Mouse (Mus musculus): ENCODE data around the gene Tmem199. TPM values are rescaled to one million over a fixed set of nuclear protein-coding genes. Genes with fewer than 3 reads are reported as not detected.
A peak's percentile ranks its signal among the peaks of the same experiment; 100 is the strongest.

Tmem199 gene
- polyA plus RNA-seq, 1 experiment from 2014 or later, result 43.1 TPM

DNA sequence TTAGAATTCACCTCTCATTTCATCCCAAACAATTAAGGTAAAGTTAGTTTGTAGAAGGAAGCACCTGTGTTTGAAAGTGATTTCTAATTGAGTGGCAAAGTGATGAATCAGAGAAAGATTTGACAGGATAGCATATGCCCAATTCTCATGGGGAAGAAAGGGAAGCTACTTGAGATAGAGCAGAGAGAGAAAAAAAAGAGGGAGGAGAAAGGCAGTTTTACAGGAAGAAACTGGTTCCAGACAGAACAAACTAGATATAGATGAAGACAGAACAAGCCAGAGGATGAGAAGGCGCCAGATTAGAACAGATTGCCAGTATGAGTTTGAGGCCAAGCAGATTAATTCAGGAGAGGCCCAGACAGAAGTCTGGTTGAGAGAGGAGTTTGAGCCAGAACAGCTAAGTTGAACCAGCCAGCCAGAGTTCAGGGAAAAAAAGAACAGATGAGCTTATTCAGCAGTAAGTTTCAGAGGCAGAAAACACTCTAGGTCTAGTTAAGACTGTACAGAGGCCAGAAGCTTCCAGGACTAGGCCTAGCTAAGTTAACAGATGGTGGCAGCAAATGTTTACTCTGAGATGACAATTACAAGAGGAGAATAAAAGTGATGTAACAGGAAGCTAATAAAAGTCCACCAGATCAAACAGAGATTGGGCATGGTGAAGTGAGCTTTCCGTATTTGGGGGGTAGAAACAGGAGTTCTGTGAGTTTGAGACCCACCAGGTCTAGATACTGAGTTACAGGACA is 35.9 kb upstream of the Tmem199 start:
- H3K36me3 ChIP-seq (ENCODE audit: control insufficient read depth, insufficient read depth, low read length), result no peaks in the 10 kb centered on the region
- no peaks in the 10 kb centered on the region; the same call in 1 of the 2 replicates for H3K9me3 ChIP-seq (replicated peaks; ENCODE audit: control insufficient read depth, low read length)
- H3K4me1 ChIP-seq (ENCODE audit: control insufficient read depth, insufficient read depth, low read length), result peaks cover 15% of the 10 kb centered on the region
- H3K9ac ChIP-seq (ENCODE audit: low read length), result no peak overlapping the region
- 83% methylated on average over 2 of the region's 2 CpGs for WGBS
- no peak overlapping the region for H3K4me2 ChIP-seq (ENCODE audit: low read depth, low read length)
- no peak overlapping the region for H3K4me3 ChIP-seq (replicated peaks; ENCODE audit: low read length)
- no peak overlapping the region for H3K27ac ChIP-seq (ENCODE audit: low read length)
- ATAC-seq (ENCODE audit: insufficient read depth, low FRiP score), result no peak
- H3K27me3 ChIP-seq (ENCODE audit: control insufficient read depth, insufficient read depth, low read length), result no peaks in the 10 kb centered on the region

DNA sequence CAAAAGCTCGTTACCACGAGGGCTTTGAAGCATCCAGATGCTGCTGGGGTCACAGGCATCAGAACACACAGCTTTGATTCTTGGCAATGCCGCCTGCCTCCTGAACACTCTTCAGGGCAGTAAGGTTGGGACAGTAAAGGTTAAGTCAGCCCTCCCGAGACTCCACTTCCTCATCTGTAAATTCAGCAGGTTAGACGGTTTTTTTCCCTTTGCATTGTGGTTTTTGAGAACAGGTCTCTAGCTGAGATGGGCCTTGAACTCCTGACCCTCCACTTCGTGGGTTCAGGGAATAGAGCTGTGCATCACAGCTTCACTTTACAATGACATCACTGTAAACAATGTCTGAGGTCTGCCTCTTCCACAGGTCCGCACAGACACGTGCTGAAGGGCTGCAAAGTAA is 33.2 kb upstream of the Tmem199 start:
- ATAC-seq (ENCODE audit: insufficient read depth, low FRiP score), result no peak
- whole genome bisulfite sequencing, result 49% methylated on average over 8 of the region's 8 CpGs

DNA sequence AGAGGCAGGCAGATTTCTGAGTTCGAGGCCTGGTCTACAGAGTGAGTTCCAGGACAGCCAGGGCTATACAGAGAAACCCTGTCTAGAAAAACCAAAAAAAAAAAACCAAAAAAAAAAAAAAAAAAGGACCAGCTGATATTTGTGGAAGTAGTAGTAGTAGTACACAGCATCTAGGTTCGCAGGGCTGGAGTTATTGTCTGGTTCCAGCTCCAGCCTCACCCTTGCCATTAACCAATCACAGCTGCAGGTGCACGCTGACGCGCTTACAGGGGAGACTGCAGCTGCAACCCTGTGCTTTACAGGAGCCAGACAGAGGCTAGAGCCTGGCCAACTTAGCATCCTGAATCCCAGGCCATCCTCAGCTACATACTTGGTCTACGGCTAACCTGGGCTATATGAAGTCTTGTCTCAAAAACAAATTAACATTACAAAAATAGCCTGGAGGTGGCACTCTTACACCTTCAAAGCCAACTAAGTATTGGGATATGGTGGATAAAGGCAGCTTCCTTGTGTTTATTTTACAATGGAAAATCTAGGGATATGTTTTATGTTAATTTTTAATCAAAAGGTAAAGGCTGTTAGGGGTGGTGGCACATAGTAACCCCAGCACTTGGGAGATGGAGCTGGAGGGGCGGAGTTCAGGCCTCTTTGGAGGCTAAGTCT is 32.6 kb upstream of the Tmem199 start:
- ATAC-seq (ENCODE audit: insufficient read depth, low FRiP score), result no peak
- Histone ChIP-seq H3K27me3 (ENCODE audit: control insufficient read depth, insufficient read depth, low read length) (no peaks in the 10 kb centered on the region), H3K4me2 (ENCODE audit: low read depth, low read length) (no peak overlapping the region), H3K36me3 (ENCODE audit: control insufficient read depth, insufficient read depth, low read length) (peaks cover 15% of the 10 kb centered on the region), H3K9ac (ENCODE audit: low read length) (no peak overlapping the region), H3K4me3 (replicated peaks; ENCODE audit: low read length) (no peak overlapping the region), H3K4me1 (ENCODE audit: control insufficient read depth, insufficient read depth, low read length) (peaks cover 8% of the 10 kb centered on the region), H3K9me3 (replicated peaks; ENCODE audit: control insufficient read depth, low read length) (no peaks in the 10 kb centered on the region), H3K27ac (ENCODE audit: low read length) (no peak overlapping the region)
- WGBS, result 92% methylated on average over 7 of the region's 7 CpGs

More for the DNA sequence above, 33.2 kb upstream of the Tmem199 start:
- Histone ChIP-seq H3K27ac (ENCODE audit: low read length) (no peak overlapping the region), H3K4me3 (replicated peaks; ENCODE audit: low read length) (no peak overlapping the region), H3K4me2 (ENCODE audit: low read depth, low read length) (no peak overlapping the region), H3K9me3 (replicated peaks; ENCODE audit: control insufficient read depth, low read length) (no peaks in the 10 kb centered on the region), H3K36me3 (ENCODE audit: control insufficient read depth, insufficient read depth, low read length) (peaks cover 13% of the 10 kb centered on the region), H3K4me1 (ENCODE audit: control insufficient read depth, insufficient read depth, low read length) (peaks cover 10% of the 10 kb centered on the region), H3K27me3 (ENCODE audit: control insufficient read depth, insufficient read depth, low read length) (no peaks in the 10 kb centered on the region), H3K9ac (ENCODE audit: low read length) (no peak overlapping the region)

DNA sequence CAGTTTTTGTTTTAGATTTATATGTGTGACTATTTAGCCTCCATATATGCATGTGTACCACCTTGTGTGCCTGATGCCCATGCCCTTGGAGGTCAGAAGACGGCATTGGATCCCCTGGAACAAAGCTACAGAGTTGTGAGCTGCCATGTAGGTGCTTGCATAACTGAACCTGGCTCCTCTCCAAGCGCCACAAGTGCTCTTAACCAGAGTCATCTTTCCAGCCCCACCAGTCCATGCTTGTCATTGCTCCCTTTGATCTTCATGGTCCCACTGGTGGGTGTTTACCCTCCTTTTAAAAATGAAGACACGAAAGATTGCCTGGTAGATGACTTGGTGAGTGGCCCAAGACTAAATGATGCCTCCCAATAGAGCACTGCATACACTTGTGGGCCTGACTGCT is 28.4 kb upstream of the Tmem199 start:
- H3K9ac ChIP-seq (ENCODE audit: low read length), result no peak overlapping the region
- H3K27me3 ChIP-seq (ENCODE audit: control insufficient read depth, insufficient read depth, low read length), result no peaks in the 10 kb centered on the region
- WGBS, result 79% methylated on average over 3 of the region's 3 CpGs
- H3K36me3 ChIP-seq (ENCODE audit: control insufficient read depth, insufficient read depth, low read length), result peaks cover 15% of the 10 kb centered on the region
- ATAC-seq (ENCODE audit: insufficient read depth, low FRiP score), result no peak
- H3K27ac ChIP-seq (ENCODE audit: low read length), result no peak overlapping the region
- H3K4me3 ChIP-seq (replicated peaks; ENCODE audit: low read length), result no peak overlapping the region
- no peaks in the 10 kb centered on the region for H3K9me3 ChIP-seq (replicated peaks; ENCODE audit: control insufficient read depth, low read length)
- no peak overlapping the region for H3K4me2 ChIP-seq (ENCODE audit: low read depth, low read length)
- H3K4me1 ChIP-seq (ENCODE audit: control insufficient read depth, insufficient read depth, low read length), result peaks cover 11% of the 10 kb centered on the region

DNA sequence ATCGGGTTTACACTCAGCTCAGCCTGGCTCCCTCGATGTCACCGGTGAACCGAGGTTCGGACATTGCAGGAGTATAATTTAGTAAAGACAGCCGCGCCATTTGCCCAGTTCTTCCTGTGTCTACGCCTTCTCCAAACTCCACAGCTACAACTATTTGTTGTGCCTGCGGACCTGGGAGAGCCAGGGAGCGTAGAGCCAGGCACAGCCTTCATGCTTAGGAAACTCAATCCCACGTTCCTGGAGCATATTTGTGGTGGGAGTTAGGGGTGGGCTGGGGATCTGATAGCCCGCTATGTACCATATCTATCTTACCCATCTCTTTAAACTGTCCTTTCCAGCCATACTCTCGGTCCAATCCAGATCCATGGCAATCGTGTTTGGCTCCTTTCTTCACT is 24.7 kb upstream of the Tmem199 start:
- no peak; the same call in 1 of the 2 replicates for ATAC-seq (ENCODE audit: insufficient read depth, low FRiP score)
- Histone ChIP-seq H3K36me3 (ENCODE audit: control insufficient read depth, insufficient read depth, low read length) (peaks cover 12% of the 10 kb centered on the region), H3K4me1 (ENCODE audit: control insufficient read depth, insufficient read depth, low read length) (peaks cover 20% of the 10 kb centered on the region), H3K4me2 (ENCODE audit: low read depth, low read length) (peak overlapping the region; percentile 85), H3K27me3 (ENCODE audit: control insufficient read depth, insufficient read depth, low read length) (no peaks in the 10 kb centered on the region), H3K9ac (ENCODE audit: low read length) (peak overlapping the region; percentile 90), H3K9me3 (replicated peaks; ENCODE audit: control insufficient read depth, low read length) (no peaks in the 10 kb centered on the region), H3K4me3 (replicated peaks; ENCODE audit: low read length) (peak overlapping the region; percentile 66), H3K27ac (ENCODE audit: low read length) (peak overlapping the region; percentile 89)
- WGBS, result under 1% methylated on average over 14 of the region's 14 CpGs

DNA sequence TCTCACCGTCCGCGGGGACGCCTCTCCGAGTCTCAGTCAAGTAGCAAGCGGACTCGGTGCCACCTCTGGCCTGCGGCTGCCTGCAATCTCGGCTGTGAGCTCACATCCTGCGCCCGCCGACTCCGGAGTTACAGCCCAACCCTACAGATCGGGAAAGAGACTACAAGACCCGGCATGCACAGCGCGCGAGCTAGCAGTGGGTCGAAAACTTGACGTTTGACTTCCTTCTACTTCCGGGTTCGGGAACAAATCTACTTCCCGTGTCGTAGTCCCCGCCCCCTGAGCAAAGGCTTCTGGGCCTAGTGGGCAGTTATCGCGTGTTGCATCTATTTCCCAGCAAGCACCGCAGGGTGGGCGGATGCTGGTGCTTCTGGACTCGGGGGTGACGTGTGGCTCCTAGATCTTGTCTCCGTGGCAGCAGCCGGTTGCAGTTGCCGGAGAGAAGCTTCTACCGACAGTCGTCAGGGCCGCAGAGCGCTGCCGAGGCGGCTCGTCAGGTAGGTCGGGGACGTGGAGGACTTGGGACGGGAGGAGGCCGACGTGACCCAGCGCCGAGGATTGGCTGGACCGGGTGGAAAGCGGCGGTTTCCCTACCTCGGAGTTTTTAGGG is 24.2 kb upstream of the Tmem199 start, which contains the start of the genes Tnfaip1 and Ift20:
Gene Tnfaip1, minus strand, starts transcription at position 253 of the 610 bp plus-strand sequence.
Gene Ift20, plus strand, starts transcription at position 282 of the 610 bp plus-strand sequence.
- Histone ChIP-seq H3K27ac (ENCODE audit: low read length) (peak within 1 kb of the TSS; percentile 92), H3K9me3 (replicated peaks; ENCODE audit: control insufficient read depth, low read length) (no peaks in the 10 kb centered on the region), H3K36me3 (ENCODE audit: control insufficient read depth, insufficient read depth, low read length) (peaks cover 9% of the 10 kb centered on the region)

DNA sequence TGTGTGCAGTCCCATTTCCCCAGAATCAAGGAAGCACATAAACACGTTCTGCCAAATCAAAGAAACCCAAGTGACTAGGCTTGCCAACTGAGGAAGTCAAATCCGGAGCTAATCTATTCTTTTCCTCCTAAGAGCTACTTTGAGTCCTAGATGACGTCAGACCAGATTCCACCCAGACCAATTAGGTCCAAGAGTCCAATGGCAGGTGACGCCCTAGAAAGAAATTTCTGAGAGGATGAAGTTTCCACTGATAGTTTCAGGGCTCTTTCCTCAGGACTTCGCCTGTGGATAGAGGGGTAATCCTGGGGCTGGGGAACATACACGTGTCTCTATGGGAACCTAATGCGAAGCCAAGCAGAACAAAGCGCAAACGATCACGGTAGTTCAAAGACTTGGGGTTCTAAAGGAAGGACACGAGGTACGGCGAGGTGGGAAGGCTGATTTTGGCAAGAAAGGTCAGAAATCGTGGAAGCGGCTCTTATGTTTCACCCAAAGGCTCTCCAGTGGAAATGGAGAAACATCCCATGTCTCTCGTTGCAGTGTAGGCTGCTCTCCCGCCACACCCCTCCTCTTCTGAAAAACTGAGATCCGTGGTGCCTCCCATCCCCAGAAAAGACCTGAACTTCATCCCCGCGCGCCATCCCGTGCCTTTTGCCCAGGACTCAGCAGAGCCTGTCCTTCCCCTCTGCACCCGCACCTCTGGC is 23.6 kb upstream of the Tmem199 start:
- Histone ChIP-seq H3K27ac (ENCODE audit: low read length) (peak overlapping the region; percentile 92), H3K4me3 (replicated peaks; ENCODE audit: low read length) (peak overlapping the region; percentile 66), H3K4me2 (ENCODE audit: low read depth, low read length) (peak overlapping the region; percentile 71), H3K9me3 (replicated peaks; ENCODE audit: control insufficient read depth, low read length) (no peaks in the 10 kb centered on the region), H3K27me3 (ENCODE audit: control insufficient read depth, insufficient read depth, low read length) (no peaks in the 10 kb centered on the region), H3K4me1 (ENCODE audit: control insufficient read depth, insufficient read depth, low read length) (peaks cover 20% of the 10 kb centered on the region), H3K36me3 (ENCODE audit: control insufficient read depth, insufficient read depth, low read length) (peaks cover 3% of the 10 kb centered on the region), H3K9ac (ENCODE audit: low read length) (peak overlapping the region; percentile 81)
- WGBS, result under 1% methylated on average over 23 of the region's 23 CpGs
- peak; percentile 41 for ATAC-seq (ENCODE audit: insufficient read depth, low FRiP score)

More for the DNA sequence above, 24.2 kb upstream of the Tmem199 start, which contains the start of the genes Tnfaip1 and Ift20:
- Histone ChIP-seq H3K27me3 (ENCODE audit: control insufficient read depth, insufficient read depth, low read length) (no peaks in the 10 kb centered on the region), H3K9ac (ENCODE audit: low read length) (peak within 1 kb of the TSS; percentile 90), H3K4me1 (ENCODE audit: control insufficient read depth, insufficient read depth, low read length) (peaks cover 20% of the 10 kb centered on the region), H3K4me3 (replicated peaks; ENCODE audit: low read length) (peak within 1 kb of the TSS; percentile 66), H3K4me2 (ENCODE audit: low read depth, low read length) (peak within 1 kb of the TSS; percentile 85)
- WGBS, result under 1% methylated on average over 52 of the region's 52 CpGs
- ATAC-seq (ENCODE audit: insufficient read depth, low FRiP score), result peak; percentile 98

DNA sequence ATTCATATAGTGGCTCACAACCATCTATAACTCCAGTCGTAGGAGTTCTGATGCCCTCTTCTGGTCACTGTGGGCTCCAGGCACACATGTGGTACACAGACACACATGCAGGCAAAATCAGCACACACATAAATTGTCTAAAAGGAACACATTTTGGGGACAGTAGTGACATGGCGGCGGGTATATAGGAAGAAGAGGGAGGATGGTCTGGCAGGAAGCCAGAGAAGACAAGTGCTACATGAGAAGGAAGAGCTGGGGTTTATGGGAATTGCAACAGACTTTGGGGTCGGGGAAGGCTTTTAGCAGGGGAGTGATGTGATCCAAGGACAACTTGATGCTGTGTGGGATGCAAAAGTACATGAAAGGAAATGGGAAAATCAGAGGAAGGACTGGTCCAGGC is 22.5 kb upstream of the Tmem199 start:
- 83% methylated on average over 4 of the region's 4 CpGs for WGBS
- peaks cover 20% of the 10 kb centered on the region for H3K4me1 ChIP-seq (ENCODE audit: control insufficient read depth, insufficient read depth, low read length)
- H3K4me2 ChIP-seq (ENCODE audit: low read depth, low read length), result peak overlapping the region; percentile 71
- no peaks in the 10 kb centered on the region for H3K9me3 ChIP-seq (replicated peaks; ENCODE audit: control insufficient read depth, low read length)
- ATAC-seq (ENCODE audit: insufficient read depth, low FRiP score), result no peak
- no peak overlapping the region for H3K27ac ChIP-seq (ENCODE audit: low read length)
- H3K27me3 ChIP-seq (ENCODE audit: control insufficient read depth, insufficient read depth, low read length), result no peaks in the 10 kb centered on the region
- H3K36me3 ChIP-seq (ENCODE audit: control insufficient read depth, insufficient read depth, low read length), result peaks cover 1% of the 10 kb centered on the region; the same call in 1 of the 2 replicates
- peak overlapping the region; percentile 81; the same call in 1 of the 2 replicates for H3K9ac ChIP-seq (ENCODE audit: low read length)
- peak overlapping the region; percentile 66 for H3K4me3 ChIP-seq (replicated peaks; ENCODE audit: low read length)

Data from stomach, embryonic 16.5 days (tissue).